Mouse (Mus musculus) forebrain, embryonic 10.5 days (tissue): ENCODE results near the gene Srpx2. TPM values are rescaled to one million over a fixed set of nuclear protein-coding genes. Genes with fewer than 3 reads are reported as not detected.

Experiments used
- DNase-seq: peaks from one replicate; pipeline ENCODE4 v3.0.0-alpha.2; 2017; ENCODE audit warnings: low spot score; ENCODE audit errors: extremely low spot score
- H3K27ac ChIP-seq: fragments of 300-500 bp; sonication (generic); 2 replicates; pipeline ENCODE4 v1.5.1; 2016; ENCODE audit warnings: mild to moderate bottlenecking
- H3K27me3 ChIP-seq: fragments of 300-500 bp; sonication (generic); 2 replicates; pipeline ENCODE4 v1.6.1; 2016; ENCODE audit warnings: mild to moderate bottlenecking; ENCODE audit not compliant: poor library complexity, severe bottlenecking
- H3K36me3 ChIP-seq: fragments of 300-500 bp; sonication (generic); replicated peaks from 2 replicates; pipeline ENCODE4 v1.6.1; 2016; ENCODE audit warnings: mild to moderate bottlenecking, moderate library complexity
- H3K4me1 ChIP-seq: fragments of 300-500 bp; sonication (generic); 2 replicates; pipeline ENCODE4 v1.6.1; 2016
- H3K4me3 ChIP-seq: fragments of 300-500 bp; sonication (generic); 2 replicates; pipeline ENCODE4 v1.5.1; 2016; ENCODE audit warnings: mild to moderate bottlenecking, moderate library complexity
- H3K9me3 ChIP-seq: fragments of 300-500 bp; sonication (generic); 2 replicates; pipeline ENCODE4 v1.6.1; 2016; ENCODE audit warnings: mild to moderate bottlenecking, moderate library complexity
- WGBS: fragments of 180-500 bp; shearing (Covaris S2); methylation state at CpG from one replicate; pipeline ENCODE4 v1.1.7; 2016; 5-methylcytosine and 5-hydroxymethylcytosine counted together
- polyA plus RNA-seq: library from polyadenylated mRNA; unstranded; fragments of >200 nt; fragmentation: Nextera tagmentation; extraction: Ambion mirVana; gene quantifications from 2 replicates; pipeline ENCODE4 v1.2.1, GENCODE M21; 2016

Gene Srpx2
- polyA plus RNA-seq, 1 experiment from 2014 or later = 0.35 TPM

DNA sequence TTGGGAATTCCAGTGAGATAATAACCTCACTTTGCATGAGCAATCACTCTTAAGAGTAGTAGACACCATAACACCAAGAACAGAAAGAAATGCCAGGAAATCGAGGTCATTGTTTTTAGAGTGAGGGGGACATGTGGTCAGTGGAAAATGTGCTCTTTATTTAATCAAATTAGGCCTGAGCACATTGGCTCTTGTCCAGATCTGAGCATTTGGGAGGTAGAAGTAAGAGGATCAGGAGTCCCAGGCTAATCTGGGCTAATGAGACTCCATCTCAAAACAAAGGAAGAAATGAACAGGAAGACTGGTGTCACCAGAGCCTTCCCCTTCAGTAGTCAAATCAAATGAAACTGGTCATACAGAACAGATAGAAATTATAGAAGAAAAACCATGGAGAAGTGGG is 31.3 kb downstream of the Srpx2 start:
- 40% methylated on average over 1 of the region's 1 CpGs for WGBS
- peaks cover 84% of the 10 kb centered on the region for H3K27me3 ChIP-seq

DNA sequence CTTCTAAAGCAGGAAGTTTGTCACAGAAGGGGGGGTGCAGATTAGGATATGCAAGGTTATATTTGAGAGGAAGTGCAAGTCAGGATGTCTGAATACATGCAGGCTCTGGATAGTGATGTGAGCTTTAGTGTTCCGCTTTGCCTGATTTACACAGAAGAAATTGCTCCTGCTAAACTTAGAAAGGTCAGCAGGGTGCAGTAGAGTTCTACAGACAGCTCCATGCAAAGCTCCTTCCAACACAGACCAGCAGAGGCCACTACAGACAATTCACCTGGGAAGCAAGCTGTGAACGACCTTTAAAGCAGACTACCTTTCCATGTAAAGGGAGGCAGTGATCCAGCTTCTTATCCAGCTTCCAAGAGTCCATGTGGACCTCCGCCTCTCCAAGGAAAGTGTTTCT is 39.2 kb downstream of the Srpx2 start:
- peaks cover 83% of the 10 kb centered on the region for H3K27me3 ChIP-seq
- H3K27ac ChIP-seq = no peak overlapping the region
- DNase-seq = peak; percentile 14
- H3K36me3 ChIP-seq = no peaks in the 10 kb centered on the region
- 38% methylated on average over 3 of the region's 3 CpGs for WGBS
- no peak overlapping the region for H3K4me3 ChIP-seq
- H3K4me1 ChIP-seq = no peaks in the 10 kb centered on the region
- no peaks in the 10 kb centered on the region for H3K9me3 ChIP-seq

More for the DNA sequence above, 31.3 kb downstream of the Srpx2 start:
- no peak for DNase-seq
- no peak overlapping the region for H3K4me3 ChIP-seq
- H3K27ac ChIP-seq = no peak overlapping the region
- H3K9me3 ChIP-seq = no peaks in the 10 kb centered on the region
- no peaks in the 10 kb centered on the region for H3K36me3 ChIP-seq
- H3K4me1 ChIP-seq = no peaks in the 10 kb centered on the region

DNA sequence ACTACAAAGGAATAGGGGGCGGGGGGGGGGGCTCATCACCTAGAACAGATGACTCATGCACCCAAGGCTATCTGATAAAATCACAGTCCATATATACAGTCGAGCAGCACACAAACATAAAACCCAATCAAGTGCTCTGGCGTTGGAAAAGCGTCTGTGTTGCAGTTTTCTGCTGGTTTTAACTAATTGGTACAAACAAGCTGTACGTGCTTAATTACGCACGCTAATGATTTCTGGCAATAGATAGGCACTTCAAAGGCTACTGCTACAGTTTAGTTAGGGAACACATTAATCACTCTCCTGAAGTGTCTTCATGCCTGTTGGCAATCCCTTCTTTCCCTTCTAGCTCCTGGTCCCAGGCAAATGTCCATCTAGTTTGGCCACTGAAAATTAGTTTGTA is 46.4 kb downstream of the Srpx2 start:
- H3K9me3 ChIP-seq = no peaks in the 10 kb centered on the region
- no peaks in the 10 kb centered on the region for H3K36me3 ChIP-seq
- H3K4me1 ChIP-seq = no peaks in the 10 kb centered on the region
- H3K27ac ChIP-seq = no peak overlapping the region
- DNase-seq = no peak
- no peak overlapping the region for H3K4me3 ChIP-seq
- WGBS = 76% methylated on average over 7 of the region's 7 CpGs
- peaks cover 61% of the 10 kb centered on the region for H3K27me3 ChIP-seq

DNA sequence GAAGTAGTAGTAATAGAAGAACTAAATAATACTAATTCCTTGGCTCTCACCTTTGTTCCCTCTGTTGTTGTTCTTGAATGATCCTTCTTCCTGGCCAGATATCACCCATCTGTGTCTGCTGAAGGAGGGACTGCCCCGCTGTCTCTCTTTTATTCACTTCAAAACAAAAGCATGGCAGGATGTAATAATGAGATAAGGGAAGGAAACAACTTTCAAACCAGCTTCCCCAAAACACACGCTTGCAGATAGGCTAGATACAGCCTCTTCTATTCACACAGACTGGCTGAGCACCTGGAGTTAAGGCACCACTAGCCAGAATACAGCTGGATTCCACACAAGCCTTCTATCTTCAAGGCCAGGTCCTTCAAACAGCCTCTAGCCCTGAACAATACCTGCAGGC is 52.4 kb downstream of the Srpx2 start:
- peaks cover 53% of the 10 kb centered on the region for H3K27me3 ChIP-seq
- H3K36me3 ChIP-seq = no peaks in the 10 kb centered on the region
- H3K4me1 ChIP-seq = no peaks in the 10 kb centered on the region
- no peak for DNase-seq
- 63% methylated on average over 2 of the region's 2 CpGs for WGBS
- H3K9me3 ChIP-seq = no peaks in the 10 kb centered on the region
- no peak overlapping the region for H3K4me3 ChIP-seq
- H3K27ac ChIP-seq = no peak overlapping the region

GRCm38 (mm10) chrX:133964615-133965014 is 56.4 kb downstream of the Srpx2 start:
- Histone ChIP-seq H3K27ac (no peak overlapping the region), H3K4me3 (no peak overlapping the region), H3K4me1 (no peaks in the 10 kb centered on the region), H3K36me3 (no peaks in the 10 kb centered on the region), H3K27me3 (peaks cover 58% of the 10 kb centered on the region), H3K9me3 (no peaks in the 10 kb centered on the region)
- whole genome bisulfite sequencing = 76% methylated on average over 2 of the region's 2 CpGs
- no peak for DNase-seq

DNA sequence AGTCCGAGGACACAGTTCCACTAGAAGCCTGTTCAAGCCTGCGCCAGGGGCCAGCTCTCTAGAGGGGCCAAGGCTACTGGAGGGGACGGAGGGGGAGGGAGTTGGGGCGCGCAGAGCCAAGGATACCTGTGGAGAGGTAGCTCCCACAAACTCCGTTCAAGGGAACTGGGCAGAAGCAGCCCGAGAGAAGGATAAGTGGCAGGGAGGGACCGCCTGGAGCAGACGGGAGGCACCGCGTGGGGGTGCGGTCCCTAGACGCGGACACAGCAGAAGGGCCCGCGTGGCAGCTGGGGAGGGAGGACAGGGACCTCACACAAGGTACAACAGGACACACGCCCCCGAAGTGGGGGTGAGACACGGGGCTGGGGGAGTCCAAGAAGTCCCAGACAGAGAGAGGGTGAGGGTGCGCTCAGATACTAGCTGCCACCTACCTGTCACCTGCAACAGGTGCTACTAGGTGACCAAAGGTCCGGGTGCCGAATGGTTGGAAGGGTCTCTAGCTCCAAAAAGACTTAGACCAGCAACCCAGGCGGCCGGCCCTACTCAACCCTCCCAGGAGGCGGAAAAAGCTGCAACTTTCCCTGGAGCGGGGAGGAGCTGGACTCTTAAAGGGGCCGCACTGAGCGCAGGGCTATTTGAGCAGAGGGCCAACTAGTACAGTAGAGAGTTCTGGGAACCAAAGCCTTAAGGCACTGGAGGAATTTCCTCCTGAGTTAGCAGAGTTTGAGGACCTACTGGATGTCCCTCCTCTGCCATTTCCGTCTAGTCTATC is 73.2 kb downstream of the Srpx2 start, which contains the start of gene Sytl4:
Gene Sytl4, minus strand, starts transcription at position 582 of the 772 bp plus-strand sequence.
- peak; percentile 19 for DNase-seq
- Histone ChIP-seq H3K9me3 (no peaks in the 10 kb centered on the region), H3K36me3 (no peaks in the 10 kb centered on the region), H3K4me3 (peak within 1 kb of the TSS; percentile 55), H3K4me1 (peaks cover 3% of the 10 kb centered on the region; the same call in 1 of the 2 replicates), H3K27me3 (peaks cover 94% of the 10 kb centered on the region), H3K27ac (0 out of 2 replicates have a peak within 1 kb of the TSS, but pooled peaks have one; percentile 20)
- WGBS = 17% methylated on average over 29 of the region's 29 CpGs

Other genes with a start within 250 kb of the Srpx2 start
- 12.1 and 12.3 TPM in 2 replicates for gene Pcdh19, start 219.4 kb upstream of the Srpx2 start, polyA plus RNA-seq
- 0.10 TPM in 1 of 2 replicates, not detected in the other for gene Tnmd, start 57.4 kb upstream of the Srpx2 start, polyA plus RNA-seq
- 219 and 227 TPM in 2 replicates for gene Tspan6, start 10.0 kb upstream of the Srpx2 start, polyA plus RNA-seq
- gene Sytl4, start 73.4 kb downstream of the Srpx2 start, polyA plus RNA-seq = 0.77 and 0.86 TPM in 2 replicates
- gene Cstf2, start 150.8 kb downstream of the Srpx2 start, polyA plus RNA-seq = 69.0 and 70.1 TPM in 2 replicates